8 mouse cellular contexts compared by ENCODE assay signal in the genomic region with DNA sequence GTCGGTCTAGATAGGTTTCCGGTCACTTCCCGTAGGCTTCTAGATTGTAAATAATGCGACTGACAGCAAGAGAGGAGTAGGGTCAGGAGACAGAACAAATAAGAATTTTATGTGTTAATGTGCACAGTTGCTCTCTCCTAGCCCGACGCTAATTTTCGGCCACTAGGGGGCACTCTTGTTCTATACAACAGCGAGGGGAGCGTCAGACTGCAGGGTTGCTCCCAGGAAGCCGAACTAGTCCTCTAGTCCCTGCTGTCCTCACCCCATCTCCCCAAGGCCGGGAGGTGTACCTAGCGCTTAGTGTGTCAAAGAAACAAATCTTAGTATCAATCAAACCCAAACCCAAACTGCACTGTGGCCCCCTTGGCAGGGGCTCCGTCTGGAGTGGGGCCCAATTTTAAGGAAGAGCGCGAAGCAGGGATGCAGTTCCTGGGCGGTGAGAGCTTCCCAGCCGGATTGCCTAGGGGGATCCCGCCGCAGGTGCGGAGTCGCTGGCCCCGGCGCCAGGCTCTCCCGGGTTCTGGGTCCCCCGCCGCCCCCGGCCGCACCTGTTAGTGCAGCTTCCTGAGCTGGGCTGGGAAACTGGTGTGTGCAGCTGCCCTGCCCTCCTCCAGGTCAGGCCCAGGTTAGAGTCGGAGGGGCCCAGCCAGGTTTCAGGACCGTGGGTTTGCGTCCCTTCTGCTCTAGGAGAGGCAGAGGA. TPM values are rescaled to one million over a fixed set of nuclear protein-coding genes. Genes with fewer than 3 reads are reported as not detected.
DNase-seq lines count a peak whose midpoint lies in the region; ATAC-seq and TF ChIP-seq lines count a peak whose summit lies in the region.

No protein-coding gene starts in this region.

- H3K9ac ChIP-seq in forebrain, postnatal 0 days: peak overlapping the region; percentile 53
- peak overlapping the region; percentile 44 for H3K9ac ChIP-seq in lung, embryonic 14.5 days

- H3K27ac ChIP-seq in cerebellum, adult 2 months (ENCODE audit: insufficient read depth, low read length): no peak overlapping the region
- no peak overlapping the region for H3K27ac ChIP-seq in forebrain, postnatal 0 days (ENCODE audit: low read depth, low read length)
- H3K27ac ChIP-seq in lung, embryonic 14.5 days (ENCODE audit: low read depth): peak overlapping the region; percentile 58; the same call in 1 of the 2 replicates
- H3K27ac ChIP-seq in olfactory bulb, adult 2 months (ENCODE audit: insufficient read depth, low read depth, low read length): no peak overlapping the region

- TF ChIP-seq CTCF in cerebellum, adult 2 months (IDR thresholded peaks at IDR 0.05; ENCODE audit: borderline replicate concordance, insufficient read depth, low read depth, low read length): peak; percentile 95
- peak; percentile 97 for TF ChIP-seq CTCF in forebrain, postnatal 0 days (IDR thresholded peaks at IDR 0.05; ENCODE audit: low read depth)
- peak; percentile 96 for TF ChIP-seq CTCF in lung, embryonic 14.5 days (IDR thresholded peaks at IDR 0.05; ENCODE audit: low read depth)
- peak; percentile 69 for TF ChIP-seq CTCF in olfactory bulb, adult 2 months (IDR thresholded peaks at IDR 0.05; ENCODE audit: insufficient read depth, low read depth, low read length)

- H3K36me3 ChIP-seq in forebrain, postnatal 0 days (ENCODE audit: insufficient read depth): no peaks in the 10 kb centered on the region
- H3K36me3 ChIP-seq in lung, embryonic 14.5 days (ENCODE audit: insufficient read depth): no peaks in the 10 kb centered on the region

- peak; percentile 96 for ATAC-seq in forebrain, postnatal 0 days
- peak; percentile 91 for ATAC-seq in lung, embryonic 14.5 days (ENCODE audit: insufficient read depth)

- peak; percentile 59 for DNase-seq in MEL-GATA-1-ER (ENCODE audit: extremely low read depth, low read depth)
- peak; percentile 80 to 89 for DNase-seq in cerebellum, adult 2 months
- DNase-seq in forebrain, postnatal 0 days: peak; percentile 96
- DNase-seq in heart, postnatal 4 days: peak; percentile 94
- DNase-seq in layer of hippocampus, adult 8-10 months (ENCODE audit: low spot score in 2 of 2): peak; percentile 68 to 92
- DNase-seq in lung, embryonic 14.5 days: peak; percentile 98
- DNase-seq in thymus, adult 18-20 months: peak; percentile 49 to 56

- no peaks in the 10 kb centered on the region for H3K27me3 ChIP-seq in cerebellum, adult 2 months (ENCODE audit: control insufficient read depth, insufficient read depth, low read length)
- H3K27me3 ChIP-seq in forebrain, postnatal 0 days (ENCODE audit: insufficient read depth, low read length): no peaks in the 10 kb centered on the region
- 0 out of 2 replicates have a peak, but pooled peaks cover 3% of the 10 kb centered on the region for H3K27me3 ChIP-seq in lung, embryonic 14.5 days (ENCODE audit: insufficient read depth, low read length)

- TF ChIP-seq POLR2A in cerebellum, adult 2 months (IDR thresholded peaks at IDR 0.05; ENCODE audit: borderline replicate concordance, insufficient read depth, low read length): no peak
- no peak for TF ChIP-seq POLR2A in olfactory bulb, adult 2 months (IDR thresholded peaks at IDR 0.05; ENCODE audit: insufficient read depth, low read depth, low read length)

- peak overlapping the region; percentile 45 for H3K4me3 ChIP-seq in cerebellum, adult 2 months (replicated peaks; ENCODE audit: insufficient read depth, low read depth, low read length)
- peak overlapping the region; percentile 41 for H3K4me3 ChIP-seq in forebrain, postnatal 0 days (ENCODE audit: low read depth, low read length)
- peak overlapping the region; percentile 34 for H3K4me3 ChIP-seq in lung, embryonic 14.5 days (ENCODE audit: low read depth, low read length)
- H3K4me3 ChIP-seq in olfactory bulb, adult 2 months (ENCODE audit: insufficient read depth, low read depth, low read length): peak overlapping the region; percentile 36

- peak overlapping the region; percentile 98 for H3K4me2 ChIP-seq in forebrain, postnatal 0 days (ENCODE audit: low read depth)
- H3K4me2 ChIP-seq in lung, embryonic 14.5 days: peak overlapping the region; percentile 82

- WGBS in cerebellum, adult 2 months: 2% methylated on average over 31 of the region's 31 CpGs
- WGBS in forebrain, postnatal 0 days: 4% methylated on average over 31 of the region's 31 CpGs
- WGBS in lung, embryonic 14.5 days: 2% methylated on average over 31 of the region's 31 CpGs
- WGBS in olfactory bulb, adult 2 months: 3% methylated on average over 31 of the region's 31 CpGs

- no peaks in the 10 kb centered on the region for H3K9me3 ChIP-seq in forebrain, postnatal 0 days (ENCODE audit: low read length)
- H3K9me3 ChIP-seq in lung, embryonic 14.5 days (ENCODE audit: low read depth, low read length): no peaks in the 10 kb centered on the region

- H3K4me1 ChIP-seq in cerebellum, adult 2 months (ENCODE audit: control insufficient read depth, insufficient read depth, low read length): no peaks in the 10 kb centered on the region
- peaks cover 8% of the 10 kb centered on the region; the same call in 1 of the 2 replicates for H3K4me1 ChIP-seq in forebrain, postnatal 0 days (ENCODE audit: insufficient read depth)
- no peaks in the 10 kb centered on the region; the same call in 1 of the 2 replicates for H3K4me1 ChIP-seq in lung, embryonic 14.5 days (ENCODE audit: insufficient read depth)
- H3K4me1 ChIP-seq in olfactory bulb, adult 2 months (ENCODE audit: control insufficient read depth, insufficient read depth, low read length): peaks cover 9% of the 10 kb centered on the region

RNA-seq across cellular contexts. Expression of gene Hps1, which starts 15.3 kb away (rescaled TPM):
- 13.8 and 15.9 TPM in 2 replicates for polyA plus RNA-seq in cerebellum, adult 2 months (2012; rRNA removed)
- total RNA-seq in forebrain, postnatal 0 days (2014; rRNA removed): 12.5 and 25.2 TPM in 2 replicates
- 12.6 and 14.3 TPM in 2 replicates for polyA plus RNA-seq in forebrain, postnatal 0 days (2015; fragmentation: Nextera tagmentation; extraction: Ambion mirVana)
- total RNA-seq in heart, postnatal 4 days (2021): 1 to 10 TPM; 3.4 to 3.5 TPM
- 10 to 100 TPM; 12.5 to 17.9 (median 15.2) TPM for total RNA-seq in layer of hippocampus, adult 8-10 months (2022)
- 13.7 and 14.8 TPM in 2 replicates for polyA plus RNA-seq in lung, embryonic 14.5 days (2014; fragmentation: Nextera tagmentation; extraction: Ambion mirVana)
- not detected in 2 replicates for polyA plus RNA-seq in olfactory bulb, adult 2 months (2012; ENCODE audit: insufficient read depth, insufficient read length, low replicate concordance, missing spikeins)

RNA-seq across cellular contexts. Expression of gene Pyroxd2, which starts 42.5 kb away (rescaled TPM):
- 2.4 and 3.1 TPM in 2 replicates for polyA plus RNA-seq in cerebellum, adult 2 months (2012; rRNA removed)
- 1.3 and 2.6 TPM in 2 replicates for total RNA-seq in forebrain, postnatal 0 days (2014; rRNA removed)
- polyA plus RNA-seq in forebrain, postnatal 0 days (2015; fragmentation: Nextera tagmentation; extraction: Ambion mirVana): 1.8 and 2.7 TPM in 2 replicates
- total RNA-seq in heart, postnatal 4 days (2021): 1 to 10 TPM; 7.6 to 8.2 TPM
- total RNA-seq in layer of hippocampus, adult 8-10 months (2022): 1 to 10 TPM; 3.7 to 7.7 (median 5.6) TPM
- polyA plus RNA-seq in lung, embryonic 14.5 days (2014; fragmentation: Nextera tagmentation; extraction: Ambion mirVana): 4.2 and 5.0 TPM in 2 replicates
- polyA plus RNA-seq in olfactory bulb, adult 2 months (2012; ENCODE audit: insufficient read depth, insufficient read length, low replicate concordance, missing spikeins): not detected in 2 replicates
